Mouse (Mus musculus) stomach, embryonic 15.5 days (tissue): ENCODE measurements at regions not wholly inside any gene's neighbourhood (a gene's known extent, or its start where the extent isn't known, plus 50 kb on each side); places are given as distances from the start of the nearest gene placed in this dataset.

ENCODE experiments used
- ATAC-seq: fragments of 200-750 bp; cut with Nextera tagmentation; 2 replicates; pipeline ENCODE4 v1.8.0; 2017; ENCODE audit warnings: low read depth, moderate number of reproducible peaks, moderate TSS enrichment; ENCODE audit not compliant: insufficient read depth, low FRiP score
- H3K27ac ChIP-seq: fragments of 300-500 bp; sonication (generic); 2 replicates; pipeline ENCODE4 v1.5.1; 2015; ENCODE audit warnings: mild to moderate bottlenecking, inconsistent platforms
- H3K27me3 ChIP-seq: fragments of 300-500 bp; sonication (generic); replicated peaks from 2 replicates; pipeline ENCODE4 v1.6.1; 2015; ENCODE audit warnings: inconsistent platforms
- H3K36me3 ChIP-seq: fragments of 300-500 bp; sonication (generic); 2 replicates; pipeline ENCODE4 v1.6.1; 2015; ENCODE audit warnings: inconsistent platforms
- H3K4me1 ChIP-seq: fragments of 300-500 bp; sonication (generic); 2 replicates; pipeline ENCODE4 v1.6.1; 2015; ENCODE audit warnings: inconsistent platforms
- H3K4me2 ChIP-seq: fragments of 300-500 bp; sonication (generic); 2 replicates; pipeline ENCODE4 v1.6.1; 2015; ENCODE audit warnings: mild to moderate bottlenecking, inconsistent platforms
- H3K4me3 ChIP-seq: fragments of 300-500 bp; sonication (generic); replicated peaks from 2 replicates; pipeline ENCODE4 v1.5.1; 2015; ENCODE audit warnings: inconsistent platforms
- H3K9ac ChIP-seq: fragments of 300-500 bp; sonication (generic); 2 replicates; pipeline ENCODE4 v1.6.1; 2015; ENCODE audit warnings: inconsistent platforms
- H3K9me3 ChIP-seq: fragments of 300-500 bp; sonication (generic); 2 replicates; pipeline ENCODE4 v1.6.1; 2016; ENCODE audit warnings: inconsistent platforms
- WGBS: fragments of 180-500 bp; shearing (Covaris S2); methylation state at CpG from one replicate; pipeline ENCODE4 v1.1.7; 2015; 5-methylcytosine and 5-hydroxymethylcytosine counted together

DNA sequence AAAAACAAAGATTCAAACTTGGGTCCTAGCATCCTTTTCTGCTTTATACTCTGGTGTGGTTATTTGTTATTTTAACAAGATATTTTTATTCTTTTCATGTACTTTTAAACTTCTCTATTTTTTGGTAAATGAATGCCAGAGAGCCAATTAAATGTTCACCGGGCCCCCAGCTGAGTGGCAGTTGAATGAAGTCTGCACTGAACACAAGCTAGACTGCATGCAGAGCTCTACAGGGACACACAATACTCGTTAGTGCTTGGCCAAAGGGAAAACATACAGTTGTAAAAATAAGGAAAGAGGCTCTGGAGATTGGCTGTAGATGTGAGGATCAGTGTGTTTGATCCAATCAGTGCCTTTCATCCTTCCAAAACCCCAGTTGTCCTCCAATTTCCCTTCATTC lies 76.1 kb upstream of the C1qtnf7 start:
- Histone ChIP-seq H3K36me3 (no peaks in the 10 kb centered on the region), H3K9ac (no peak overlapping the region), H3K4me3 (no peak overlapping the region), H3K27me3 (no peaks in the 10 kb centered on the region), H3K27ac (no peak overlapping the region), H3K4me2 (no peak overlapping the region), H3K9me3 (no peaks in the 10 kb centered on the region), H3K4me1 (no peaks in the 10 kb centered on the region)
- no peak for ATAC-seq
- 74% methylated on average over 2 of the region's 2 CpGs for WGBS

DNA sequence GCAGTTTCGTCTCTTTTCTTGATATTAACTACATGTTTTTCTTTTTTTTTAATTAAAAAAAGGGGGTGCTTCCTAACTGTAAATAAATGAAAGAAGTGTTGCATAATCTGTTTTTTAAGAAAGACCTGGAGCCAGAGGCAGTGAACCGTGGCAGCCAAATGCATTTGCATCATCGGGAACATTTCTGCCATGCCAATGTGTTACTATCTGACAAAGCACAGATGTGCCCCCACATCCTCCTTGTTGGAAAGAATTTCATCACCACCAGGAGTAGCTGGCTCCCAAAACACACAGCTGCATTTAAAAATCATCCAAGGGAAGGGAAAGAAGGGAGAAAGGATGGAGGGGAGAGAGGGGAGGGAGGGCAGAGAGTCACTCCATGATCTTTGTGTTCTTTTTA lies 74.0 kb upstream of the C1qtnf7 start:
- Histone ChIP-seq H3K4me1 (no peaks in the 10 kb centered on the region), H3K27ac (no peak overlapping the region), H3K4me3 (no peak overlapping the region), H3K9me3 (no peaks in the 10 kb centered on the region), H3K27me3 (no peaks in the 10 kb centered on the region), H3K36me3 (no peaks in the 10 kb centered on the region), H3K9ac (no peak overlapping the region), H3K4me2 (no peak overlapping the region)
- ATAC-seq, result no peak
- WGBS, result 58% methylated on average over 3 of the region's 3 CpGs

DNA sequence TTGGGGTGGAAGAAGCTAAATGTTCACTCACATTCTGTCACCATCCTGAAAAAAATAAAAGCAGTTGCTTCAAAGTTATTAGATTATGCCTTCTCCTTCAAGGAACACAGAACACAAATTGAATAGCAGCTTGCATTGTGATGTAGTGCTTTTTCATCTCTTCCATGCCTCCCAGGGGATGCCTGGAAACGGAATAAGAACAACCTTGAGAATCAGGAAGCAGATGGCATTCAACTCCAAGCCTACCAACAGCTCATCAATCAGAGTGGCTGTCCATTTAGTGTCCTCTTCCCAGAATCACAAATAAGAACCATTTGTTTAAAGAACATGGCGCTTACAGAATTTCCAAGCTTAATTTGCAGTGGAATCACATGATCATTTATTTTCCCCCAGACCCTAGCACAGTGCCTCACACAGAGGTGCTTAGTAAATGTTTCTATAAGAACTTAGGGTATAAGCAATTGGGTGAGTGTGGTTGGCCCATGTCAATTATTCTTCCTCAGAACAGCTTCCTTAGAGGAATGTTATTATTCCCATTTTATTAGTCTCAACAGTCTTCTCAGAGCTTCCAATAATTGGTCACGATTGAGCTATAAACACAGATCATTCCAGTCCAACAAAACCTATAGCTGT lies 70.6 kb upstream of the C1qtnf7 start:
- Histone ChIP-seq H3K9ac (no peak overlapping the region), H3K4me2 (no peak overlapping the region), H3K4me3 (no peak overlapping the region), H3K9me3 (no peaks in the 10 kb centered on the region), H3K27me3 (no peaks in the 10 kb centered on the region), H3K27ac (no peak overlapping the region), H3K36me3 (no peaks in the 10 kb centered on the region), H3K4me1 (no peaks in the 10 kb centered on the region)
- no peak for ATAC-seq
- WGBS, result 52% methylated on average over 3 of the region's 3 CpGs

DNA sequence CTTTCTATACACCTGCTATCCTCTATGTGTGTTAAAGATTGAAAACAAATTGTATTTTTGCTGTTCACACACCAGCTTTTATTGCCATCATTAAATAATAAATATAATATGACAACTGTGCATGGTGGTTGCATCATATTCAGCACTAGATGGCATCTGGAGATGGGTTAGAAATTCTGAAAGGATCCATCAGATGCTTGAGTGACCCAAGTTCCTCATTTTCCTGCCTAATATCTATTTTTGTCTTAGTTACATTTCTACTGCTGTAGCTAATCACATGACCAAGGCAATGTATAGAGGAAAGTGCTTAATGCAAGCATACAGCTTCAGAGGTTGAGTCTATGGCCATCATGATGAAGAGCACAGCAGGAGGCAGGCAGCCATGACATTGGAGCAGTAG lies 69.7 kb upstream of the C1qtnf7 start:
- no peak overlapping the region for H3K27ac ChIP-seq
- H3K4me2 ChIP-seq, result no peak overlapping the region
- H3K27me3 ChIP-seq, result no peaks in the 10 kb centered on the region
- no peaks in the 10 kb centered on the region for H3K9me3 ChIP-seq
- no peak overlapping the region for H3K9ac ChIP-seq
- no peak for ATAC-seq
- no peak overlapping the region for H3K4me3 ChIP-seq
- H3K4me1 ChIP-seq, result no peaks in the 10 kb centered on the region
- no peaks in the 10 kb centered on the region for H3K36me3 ChIP-seq

DNA sequence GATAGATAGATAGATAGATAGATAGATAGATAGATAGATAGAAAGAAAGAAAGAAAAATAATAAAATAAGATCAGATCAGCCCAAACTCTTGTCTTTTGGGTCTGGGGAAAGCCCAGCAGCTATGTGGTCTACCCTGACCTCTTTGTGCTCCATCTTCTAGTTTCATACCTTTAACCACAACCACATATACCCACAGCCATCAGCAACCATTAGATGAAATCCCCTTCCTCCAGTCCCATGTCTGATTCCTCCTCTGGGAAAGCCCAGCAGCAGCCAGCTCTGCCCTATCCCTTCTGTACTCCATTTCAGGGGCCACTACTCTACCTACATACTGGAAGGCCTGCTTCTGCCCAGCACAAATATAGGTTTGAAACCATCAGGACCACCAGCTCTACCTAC lies 69.0 kb upstream of the C1qtnf7 start:
- H3K9me3 ChIP-seq, result no peaks in the 10 kb centered on the region
- H3K9ac ChIP-seq, result no peak overlapping the region
- ATAC-seq, result no peak
- no peak overlapping the region for H3K4me3 ChIP-seq
- H3K4me1 ChIP-seq, result no peaks in the 10 kb centered on the region
- no peaks in the 10 kb centered on the region for H3K36me3 ChIP-seq
- H3K27ac ChIP-seq, result no peak overlapping the region
- H3K4me2 ChIP-seq, result no peak overlapping the region
- no peaks in the 10 kb centered on the region for H3K27me3 ChIP-seq

DNA sequence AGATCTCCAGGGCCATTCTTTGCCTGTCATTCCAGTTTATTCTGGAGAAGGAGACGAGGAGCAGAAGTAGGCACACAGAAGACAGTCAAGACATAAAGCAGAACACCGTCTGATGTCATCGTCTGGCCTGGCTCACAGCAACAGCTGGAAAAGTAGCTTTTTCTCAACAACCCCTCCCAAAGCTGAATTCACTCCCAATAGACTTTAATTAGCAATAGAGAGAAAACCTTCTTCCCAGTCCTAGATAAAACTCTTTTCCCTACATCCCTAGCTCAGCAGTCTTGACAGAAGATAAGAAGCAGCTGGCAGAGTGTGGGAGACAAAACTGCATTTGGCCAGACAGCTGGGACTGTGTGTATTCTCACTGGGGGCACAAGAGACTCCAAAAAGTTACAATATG lies 59.3 kb upstream of the C1qtnf7 start:
- no peaks in the 10 kb centered on the region for H3K27me3 ChIP-seq
- H3K4me2 ChIP-seq, result no peak overlapping the region
- H3K9ac ChIP-seq, result no peak overlapping the region
- WGBS, result 29% methylated on average over 3 of the region's 3 CpGs
- H3K4me1 ChIP-seq, result no peaks in the 10 kb centered on the region
- peak overlapping the region; percentile 9 for H3K27ac ChIP-seq
- no peak overlapping the region for H3K4me3 ChIP-seq
- peak; percentile 83 for ATAC-seq
- no peaks in the 10 kb centered on the region for H3K9me3 ChIP-seq
- H3K36me3 ChIP-seq, result no peaks in the 10 kb centered on the region

DNA sequence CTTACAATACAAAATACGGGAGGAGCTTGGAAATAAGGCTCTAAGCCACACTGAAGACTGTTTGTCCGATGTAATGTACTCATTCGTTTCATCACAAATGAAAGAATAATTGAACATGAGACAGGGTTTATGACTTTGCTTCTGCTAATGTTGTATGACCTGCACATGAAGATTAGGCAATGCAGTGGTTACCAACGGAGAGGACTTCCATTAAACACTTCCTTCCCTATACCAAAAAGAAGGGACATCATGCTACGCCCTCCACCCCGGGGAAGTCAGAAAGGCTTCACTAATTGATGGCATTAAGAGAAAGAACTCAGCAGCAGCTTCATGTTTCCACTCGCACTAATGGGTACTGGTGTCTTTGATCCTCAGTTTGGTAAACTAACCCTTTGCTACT lies 57.6 kb upstream of the C1qtnf7 start:
- no peaks in the 10 kb centered on the region for H3K36me3 ChIP-seq
- 76% methylated on average over 7 of the region's 7 CpGs for WGBS
- H3K4me3 ChIP-seq, result no peak overlapping the region
- no peak overlapping the region for H3K9ac ChIP-seq
- H3K27ac ChIP-seq, result no peak overlapping the region
- no peaks in the 10 kb centered on the region for H3K27me3 ChIP-seq
- no peaks in the 10 kb centered on the region for H3K9me3 ChIP-seq
- no peak for ATAC-seq
- H3K4me2 ChIP-seq, result no peak overlapping the region
- no peaks in the 10 kb centered on the region for H3K4me1 ChIP-seq

DNA sequence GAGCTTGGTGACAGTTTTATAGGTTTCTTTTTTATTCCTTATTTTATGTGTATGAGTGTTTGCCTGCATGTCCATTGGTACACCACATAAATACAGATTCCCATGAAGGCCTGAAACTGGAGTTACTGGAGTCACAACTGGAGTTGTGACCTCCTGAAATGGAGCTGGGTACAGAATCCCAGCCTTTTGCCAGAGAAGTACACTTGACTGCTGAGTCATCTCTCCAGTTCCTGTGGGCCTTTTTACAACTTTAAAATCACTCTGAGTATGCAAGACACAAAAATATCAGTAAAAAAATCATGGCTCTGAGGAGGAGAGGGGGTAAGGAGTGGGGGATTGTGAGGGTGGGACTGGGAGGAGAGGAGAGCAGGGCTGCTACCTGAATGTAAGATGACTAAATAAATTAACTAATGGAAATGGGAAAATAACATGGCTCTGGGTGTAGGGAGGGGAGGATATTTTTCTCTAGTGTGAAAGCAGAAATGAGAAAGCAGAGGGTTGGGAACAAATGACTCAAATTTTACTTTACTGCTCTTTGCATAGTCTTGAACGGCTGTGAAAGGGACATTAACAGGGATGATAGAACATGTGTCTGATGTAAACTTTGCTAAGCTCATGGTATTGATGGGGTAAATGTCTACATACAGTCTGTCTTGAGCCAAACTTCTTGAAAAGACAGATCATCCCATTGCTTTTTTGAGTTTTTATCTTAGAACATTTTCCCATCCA lies 53.2 kb upstream of the C1qtnf7 start:
- H3K27me3 ChIP-seq, result no peaks in the 10 kb centered on the region
- no peak overlapping the region for H3K4me2 ChIP-seq
- H3K36me3 ChIP-seq, result no peaks in the 10 kb centered on the region
- no peaks in the 10 kb centered on the region for H3K4me1 ChIP-seq
- ATAC-seq, result no peak
- WGBS, result 49% methylated on average over 1 of the region's 1 CpGs
- H3K9me3 ChIP-seq, result no peaks in the 10 kb centered on the region
- no peak overlapping the region for H3K9ac ChIP-seq
- 0 out of 2 replicates have a peak overlapping the region, but pooled peaks have one; percentile 4 for H3K27ac ChIP-seq
- no peak overlapping the region for H3K4me3 ChIP-seq
